In the genomic region with DNA sequence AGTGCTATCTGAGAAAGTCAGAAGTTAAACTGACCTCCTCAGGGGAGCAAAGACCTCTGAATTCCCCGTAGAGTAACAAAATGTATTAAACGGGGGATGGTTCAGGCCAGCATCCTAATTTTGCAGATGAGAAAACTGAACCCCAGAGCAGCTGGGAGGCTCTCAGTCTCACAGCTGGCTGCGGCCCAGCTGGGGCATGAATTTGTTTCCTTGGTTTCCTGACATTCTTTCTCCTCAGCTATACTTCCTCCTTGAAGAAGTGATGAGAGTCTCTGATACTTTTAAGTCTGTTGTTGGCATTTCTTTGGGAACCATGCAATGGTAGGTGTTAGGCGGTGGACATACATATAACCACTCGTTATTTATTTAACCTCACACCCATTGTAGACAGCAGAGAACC, we compare ENCODE assay signal across 15 mouse cellular contexts.
A peak's percentile ranks its signal among the peaks of the same experiment; 100 is the strongest.
DNase-seq lines count a peak whose midpoint lies in the region; ATAC-seq and TF ChIP-seq lines count a peak whose summit lies in the region.
"Had no signal": no experiment of that assay in that cellular context is flagged by ENCODE, and none has a peak within 500 bp of the region (broad histone marks: within the 10 kb centered on the region; RNA-seq: fewer than 3 reads in every experiment).

No protein-coding gene starts in this region.

- TF ChIP-seq CTCF in intestine, postnatal 0 days (IDR thresholded peaks at IDR 0.05; ENCODE audit: low read depth): no peak

- H3K27ac ChIP-seq in intestine, embryonic 14.5 days (ENCODE audit: low read depth): peak overlapping the region; percentile 77
- H3K27ac ChIP-seq in intestine, postnatal 0 days (ENCODE audit: low read depth, low read length): no peak overlapping the region
- 0 out of 2 replicates have a peak overlapping the region, but pooled peaks have one; percentile 8 for H3K27ac ChIP-seq in midbrain, embryonic 14.5 days (replicated peaks; ENCODE audit: low read depth, low read length)
- H3K27ac ChIP-seq in midbrain, embryonic 10.5 days (replicated peaks): no peak overlapping the region
- peak overlapping the region; percentile 82; the same call in 1 of the 2 replicates for H3K27ac ChIP-seq in stomach, embryonic 15.5 days
- H3K27ac ChIP-seq: neural tube, embryonic 12.5 days had no signal

- no peak overlapping the region for H3K4me2 ChIP-seq in intestine, embryonic 14.5 days (ENCODE audit: low read length)
- H3K4me2 ChIP-seq in intestine, postnatal 0 days (replicated peaks; ENCODE audit: low read depth): no peak overlapping the region
- no peak overlapping the region for H3K4me2 ChIP-seq in midbrain, embryonic 14.5 days (ENCODE audit: low read length)
- H3K4me2 ChIP-seq in stomach, embryonic 15.5 days: no peak overlapping the region
- H3K4me2 ChIP-seq: heart, embryonic 13.5 days; neural tube, embryonic 12.5 days had no signal

- peaks cover 29% of the 10 kb centered on the region for H3K4me1 ChIP-seq in intestine, embryonic 14.5 days (replicated peaks; ENCODE audit: control insufficient read depth, insufficient read depth, low read length)
- H3K4me1 ChIP-seq in intestine, postnatal 0 days (replicated peaks; ENCODE audit: control insufficient read depth, insufficient read depth, low read length): 0 out of 2 replicates have a peak, but pooled peaks cover 9% of the 10 kb centered on the region
- peaks cover 12% of the 10 kb centered on the region for H3K4me1 ChIP-seq in midbrain, embryonic 14.5 days (ENCODE audit: control insufficient read depth, insufficient read depth, low read length)
- peaks cover 40% of the 10 kb centered on the region for H3K4me1 ChIP-seq in midbrain, embryonic 10.5 days
- peaks cover 10% of the 10 kb centered on the region for H3K4me1 ChIP-seq in stomach, embryonic 15.5 days

- no peaks in the 10 kb centered on the region for H3K27me3 ChIP-seq in intestine, embryonic 14.5 days (replicated peaks; ENCODE audit: control insufficient read depth, insufficient read depth, low read length)
- H3K27me3 ChIP-seq in intestine, postnatal 0 days (replicated peaks; ENCODE audit: control insufficient read depth, insufficient read depth, low read length): no peaks in the 10 kb centered on the region
- H3K27me3 ChIP-seq in midbrain, embryonic 14.5 days (ENCODE audit: control insufficient read depth, insufficient read depth, low read length): no peaks in the 10 kb centered on the region
- H3K27me3 ChIP-seq in midbrain, embryonic 10.5 days (ENCODE audit: low read depth, poor library complexity, severe bottlenecking): no peaks in the 10 kb centered on the region
- H3K27me3 ChIP-seq in stomach, embryonic 15.5 days (replicated peaks): no peaks in the 10 kb centered on the region
- H3K27me3 ChIP-seq: heart, embryonic 13.5 days; neural tube, embryonic 12.5 days; Patski had no signal

- DNase-seq in intestine, embryonic 14.5 days (ENCODE audit: low spot score): no peak
- no peak for DNase-seq in midbrain, embryonic 14.5 days
- no peak for DNase-seq in midbrain, embryonic 10.5 days (ENCODE audit: low spot score)
- no peak for DNase-seq in ovary, postnatal 10 days (ENCODE audit: low spot score)
- DNase-seq: adrenal gland, adult 8-10 months; cerebellum, postnatal 36 days; right cerebral cortex, adult 18-20 months; thymus, postnatal 4 days had no signal

- no peaks in the 10 kb centered on the region for H3K36me3 ChIP-seq in intestine, embryonic 14.5 days (ENCODE audit: control insufficient read depth, insufficient read depth, low read length)
- no peaks in the 10 kb centered on the region for H3K36me3 ChIP-seq in intestine, postnatal 0 days (ENCODE audit: control insufficient read depth, insufficient read depth)
- H3K36me3 ChIP-seq in midbrain, embryonic 14.5 days (ENCODE audit: control insufficient read depth, insufficient read depth, low read length): no peaks in the 10 kb centered on the region
- H3K36me3 ChIP-seq in midbrain, embryonic 10.5 days: no peaks in the 10 kb centered on the region
- H3K36me3 ChIP-seq in stomach, embryonic 15.5 days: no peaks in the 10 kb centered on the region
- H3K36me3 ChIP-seq: heart, embryonic 13.5 days; neural tube, embryonic 12.5 days had no signal

- no peak overlapping the region for H3K9ac ChIP-seq in intestine, embryonic 14.5 days (ENCODE audit: low read length)
- no peak overlapping the region for H3K9ac ChIP-seq in intestine, postnatal 0 days (ENCODE audit: low read depth, low read length)
- H3K9ac ChIP-seq in midbrain, embryonic 14.5 days (replicated peaks; ENCODE audit: low read length): no peak overlapping the region
- H3K9ac ChIP-seq in stomach, embryonic 15.5 days: no peak overlapping the region
- H3K9ac ChIP-seq: neural tube, embryonic 12.5 days had no signal

- no peak overlapping the region for H3K4me3 ChIP-seq in intestine, embryonic 14.5 days (ENCODE audit: low read depth, low read length)
- H3K4me3 ChIP-seq in intestine, postnatal 0 days (ENCODE audit: low read depth, low read length): no peak overlapping the region
- no peak overlapping the region for H3K4me3 ChIP-seq in midbrain, embryonic 14.5 days (replicated peaks; ENCODE audit: low read depth, low read length)
- H3K4me3 ChIP-seq in midbrain, embryonic 10.5 days: no peak overlapping the region
- no peak overlapping the region for H3K4me3 ChIP-seq in stomach, embryonic 15.5 days (replicated peaks)
- H3K4me3 ChIP-seq: erythroblast, embryonic 14.5 days; heart, embryonic 13.5 days; neural tube, embryonic 12.5 days had no signal

- 65% methylated on average over 5 of the region's 5 CpGs for WGBS in intestine, embryonic 14.5 days
- WGBS in intestine, postnatal 0 days: 72% methylated on average over 5 of the region's 5 CpGs
- 81% methylated on average over 5 of the region's 5 CpGs for WGBS in midbrain, embryonic 14.5 days
- 84% methylated on average over 5 of the region's 5 CpGs for WGBS in midbrain, embryonic 10.5 days
- 59% methylated on average over 5 of the region's 5 CpGs for WGBS in stomach, embryonic 15.5 days

- H3K9me3 ChIP-seq in intestine, embryonic 14.5 days (ENCODE audit: control insufficient read depth, low read length): peaks cover 3% of the 10 kb centered on the region; the same call in 1 of the 2 replicates
- H3K9me3 ChIP-seq in intestine, postnatal 0 days (ENCODE audit: control insufficient read depth): no peaks in the 10 kb centered on the region
- H3K9me3 ChIP-seq in midbrain, embryonic 14.5 days (ENCODE audit: control insufficient read depth, low read length): peaks cover 3% of the 10 kb centered on the region; the same call in 1 of the 2 replicates
- no peaks in the 10 kb centered on the region; the same call in 1 of the 2 replicates for H3K9me3 ChIP-seq in midbrain, embryonic 10.5 days (replicated peaks)
- H3K9me3 ChIP-seq in stomach, embryonic 15.5 days: no peaks in the 10 kb centered on the region
- H3K9me3 ChIP-seq: heart, embryonic 13.5 days; neural tube, embryonic 12.5 days had no signal

- no peak for ATAC-seq in intestine, embryonic 14.5 days (replicated peaks; ENCODE audit: low FRiP score, low TSS enrichment, low read depth)
- no peak for ATAC-seq in intestine, postnatal 0 days
- ATAC-seq in midbrain, embryonic 14.5 days (ENCODE audit: low FRiP score, low TSS enrichment): no peak
- ATAC-seq in granulocyte monocyte progenitor cell, adult 5-6 weeks (replicated peaks; ENCODE audit: poor library complexity, severe bottlenecking): peak; percentile 31
- ATAC-seq in stomach, embryonic 15.5 days (ENCODE audit: insufficient read depth, low FRiP score, low read depth): no peak
- ATAC-seq: Patski had no signal

Comparison
In these comparisons a context has a peak if more than half of its experiments do, and no peak if none do; other contexts are left out.
1. H3K27ac ChIP-seq: peak in intestine, embryonic 14.5 days (single experiment), midbrain, embryonic 14.5 days (single experiment) and stomach, embryonic 15.5 days (single experiment); none in intestine, postnatal 0 days (single experiment) and midbrain, embryonic 10.5 days (single experiment).